Mouse (Mus musculus): ENCODE results near the gene Taf15. TPM values are rescaled to one million over a fixed set of nuclear protein-coding genes. Genes with fewer than 3 reads are reported as not detected.
"Not testable (repeated sequence)": the region's sequence is repeated elsewhere in the genome, so short reads cannot be mapped to it uniquely, and the experiment has no call there.

The Taf15 gene
- polyA plus RNA-seq, 1 experiment from 2014 or later, result 17.1 TPM

DNA sequence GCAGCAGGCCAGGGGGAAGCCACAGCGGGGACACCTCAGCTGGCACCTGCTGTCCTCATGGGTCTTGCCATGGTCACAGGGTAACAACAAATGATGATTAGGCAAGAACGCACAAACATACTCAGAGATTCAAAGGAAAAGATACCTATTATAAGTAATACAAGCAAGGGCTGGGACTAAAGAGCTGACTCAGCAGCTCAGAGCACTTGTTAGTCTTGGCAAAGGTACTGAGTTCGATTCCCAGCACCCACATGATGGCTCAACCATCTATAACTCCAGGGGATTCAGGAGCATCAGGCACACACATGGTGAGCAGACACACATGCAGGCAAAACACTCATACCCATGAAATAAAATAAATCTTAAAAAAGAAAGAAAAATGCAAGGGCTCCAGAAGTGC is 68.5 kb downstream of the Taf15 start:
- Histone ChIP-seq H3K27me3 (replicated peaks; ENCODE audit: control insufficient read depth, insufficient read depth, low read length) (no peaks in the 10 kb centered on the region), H3K9ac (replicated peaks; ENCODE audit: low read depth, low read length) (no peak overlapping the region), H3K36me3 (ENCODE audit: control insufficient read depth, insufficient read depth) (no peaks in the 10 kb centered on the region), H3K4me2 (ENCODE audit: low read length) (no peak overlapping the region), H3K9me3 (ENCODE audit: control insufficient read depth, low read length) (no peaks in the 10 kb centered on the region), H3K4me1 (replicated peaks; ENCODE audit: control insufficient read depth, insufficient read depth, low read length) (no peaks in the 10 kb centered on the region), H3K27ac (ENCODE audit: low read length) (no peak overlapping the region), H3K4me3 (replicated peaks; ENCODE audit: low read length) (no peak overlapping the region)
- WGBS, result 84% methylated on average over 3 of the region's 3 CpGs
- no peak for ATAC-seq

DNA sequence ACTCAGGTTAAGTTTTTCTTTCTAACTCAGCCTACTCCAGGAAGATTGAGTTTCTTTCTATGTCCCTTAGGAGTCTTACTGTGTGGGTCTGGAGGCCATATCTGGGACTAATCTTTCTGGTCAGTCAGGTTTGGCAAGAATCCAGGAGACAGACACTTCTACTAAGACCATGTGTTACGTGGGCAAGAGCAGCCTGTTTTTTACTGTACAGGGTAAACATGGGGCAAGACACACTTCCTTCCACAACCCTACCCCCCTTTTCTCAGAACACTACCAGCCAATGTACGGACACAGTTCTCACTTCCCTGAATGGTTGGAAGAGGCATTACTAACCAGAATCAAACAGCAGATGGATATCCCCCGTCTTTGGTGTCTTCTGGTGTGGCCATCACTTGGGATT is 71.3 kb downstream of the Taf15 start:
- no peak for ATAC-seq
- WGBS, result 71% methylated on average over 3 of the region's 3 CpGs
- H3K4me3 ChIP-seq (replicated peaks; ENCODE audit: low read length), result no peak overlapping the region

DNA sequence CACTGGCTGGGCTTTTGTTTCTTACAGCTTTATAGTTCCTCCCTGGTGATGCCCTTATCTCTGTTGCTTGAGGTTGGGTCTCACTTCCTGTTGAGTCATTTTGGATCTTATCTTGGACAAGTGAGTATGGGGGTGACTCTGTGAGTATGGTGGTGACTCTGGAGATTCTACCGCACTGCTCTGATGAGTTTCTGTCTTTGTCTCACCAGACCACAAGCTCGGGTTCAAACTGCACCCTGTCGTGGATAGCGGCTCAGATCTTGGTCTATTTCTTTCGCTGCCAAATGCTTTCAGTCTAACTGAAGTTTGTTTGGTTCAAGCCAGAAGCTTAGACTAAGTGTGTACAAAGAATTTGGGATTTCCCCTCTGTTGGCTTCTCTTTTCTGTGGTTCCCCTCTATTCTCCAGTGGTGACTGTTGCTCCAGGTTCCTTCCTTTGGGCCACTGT is 77.3 kb downstream of the Taf15 start:
- Histone ChIP-seq H3K4me3 (replicated peaks; ENCODE audit: low read length) (no peak overlapping the region), H3K27ac (ENCODE audit: low read length) (no peak overlapping the region), H3K9ac (replicated peaks; ENCODE audit: low read depth, low read length) (no peak overlapping the region), H3K36me3 (ENCODE audit: control insufficient read depth, insufficient read depth) (no peaks in the 10 kb centered on the region), H3K4me2 (ENCODE audit: low read length) (no peak overlapping the region), H3K27me3 (replicated peaks; ENCODE audit: control insufficient read depth, insufficient read depth, low read length) (no peaks in the 10 kb centered on the region), H3K4me1 (replicated peaks; ENCODE audit: control insufficient read depth, insufficient read depth, low read length) (no peaks in the 10 kb centered on the region), H3K9me3 (ENCODE audit: control insufficient read depth, low read length) (no peaks in the 10 kb centered on the region)
- 84% methylated on average over 5 of the region's 5 CpGs for whole genome bisulfite sequencing
- no peak for ATAC-seq

More for the DNA sequence above, 71.3 kb downstream of the Taf15 start:
- Histone ChIP-seq H3K27me3 (replicated peaks; ENCODE audit: control insufficient read depth, insufficient read depth, low read length) (no peaks in the 10 kb centered on the region), H3K9ac (replicated peaks; ENCODE audit: low read depth, low read length) (no peak overlapping the region), H3K27ac (ENCODE audit: low read length) (no peak overlapping the region), H3K4me1 (replicated peaks; ENCODE audit: control insufficient read depth, insufficient read depth, low read length) (no peaks in the 10 kb centered on the region), H3K36me3 (ENCODE audit: control insufficient read depth, insufficient read depth) (no peaks in the 10 kb centered on the region), H3K4me2 (ENCODE audit: low read length) (no peak overlapping the region), H3K9me3 (ENCODE audit: control insufficient read depth, low read length) (no peaks in the 10 kb centered on the region)

DNA sequence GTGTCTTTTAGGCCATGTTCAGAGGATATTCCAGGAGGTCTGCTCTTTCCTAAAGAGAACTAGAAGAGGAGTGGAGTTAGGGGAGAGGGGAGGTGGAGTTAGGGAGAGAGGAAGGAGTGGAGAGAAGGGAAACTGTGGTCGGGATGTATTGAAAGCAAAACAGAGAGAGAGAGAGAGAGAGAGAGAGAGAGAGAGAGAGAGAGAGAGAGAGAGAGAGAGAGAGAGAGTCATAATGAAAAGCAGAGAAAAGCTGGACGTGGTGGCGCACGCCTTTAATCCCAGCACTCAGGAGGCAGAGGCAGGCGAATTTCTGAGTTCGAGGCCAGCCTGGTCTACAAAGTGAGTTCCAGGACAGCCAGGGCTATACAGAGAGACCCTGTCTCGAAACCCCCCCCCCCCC is 78.2 kb downstream of the Taf15 start:
- H3K4me3 ChIP-seq (replicated peaks; ENCODE audit: low read length); H3K4me2 ChIP-seq (ENCODE audit: low read length); H3K9me3 ChIP-seq (ENCODE audit: control insufficient read depth, low read length); H3K9ac ChIP-seq (replicated peaks; ENCODE audit: low read depth, low read length); H3K27ac ChIP-seq (ENCODE audit: low read length); ATAC-seq; H3K36me3 ChIP-seq (ENCODE audit: control insufficient read depth, insufficient read depth); H3K4me1 ChIP-seq (replicated peaks; ENCODE audit: control insufficient read depth, insufficient read depth, low read length); H3K27me3 ChIP-seq (replicated peaks; ENCODE audit: control insufficient read depth, insufficient read depth, low read length): not testable (repeated sequence)
- WGBS, result 89% methylated on average over 7 of the region's 7 CpGs

DNA sequence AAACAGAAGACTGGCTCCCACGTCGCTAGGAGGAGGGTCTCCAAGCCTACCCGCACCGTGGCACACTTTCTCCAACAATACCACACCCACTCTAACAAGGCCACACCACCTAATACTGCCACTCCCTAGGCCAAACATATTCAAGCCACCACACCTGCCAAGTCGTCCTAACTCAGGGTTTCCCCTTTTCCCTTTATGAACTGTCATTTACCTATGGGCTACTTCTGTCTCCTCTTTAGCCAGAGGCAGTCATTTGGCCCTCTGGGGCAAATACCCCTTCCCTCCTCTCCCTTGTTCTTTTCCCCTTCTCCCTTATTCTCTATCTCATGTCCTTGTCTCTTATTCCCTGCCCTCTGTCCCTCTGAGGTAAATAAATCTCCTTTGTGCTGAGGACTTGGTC is 78.8 kb downstream of the Taf15 start:
- Histone ChIP-seq H3K27ac (ENCODE audit: low read length) (no peak overlapping the region), H3K4me3 (replicated peaks; ENCODE audit: low read length) (no peak overlapping the region), H3K4me1 (replicated peaks; ENCODE audit: control insufficient read depth, insufficient read depth, low read length) (peaks cover 3% of the 10 kb centered on the region; the same call in 1 of the 2 replicates), H3K9me3 (ENCODE audit: control insufficient read depth, low read length) (no peaks in the 10 kb centered on the region), H3K9ac (replicated peaks; ENCODE audit: low read depth, low read length) (no peak overlapping the region), H3K4me2 (ENCODE audit: low read length) (no peak overlapping the region), H3K36me3 (ENCODE audit: control insufficient read depth, insufficient read depth) (no peaks in the 10 kb centered on the region), H3K27me3 (replicated peaks; ENCODE audit: control insufficient read depth, insufficient read depth, low read length) (no peaks in the 10 kb centered on the region)
- no peak for ATAC-seq
- 83% methylated on average over 5 of the region's 5 CpGs for WGBS

Other genes starting within 250 kb of the Taf15 start
- gene Slfn14, start 186.4 kb upstream of the Taf15 start, polyA plus RNA-seq (2015; fragmentation: Nextera tagmentation; extraction: Ambion mirVana), result not detected in 2 replicates
- 122 and 125 TPM in 2 replicates for gene Ap2b1, start 174.1 kb upstream of the Taf15 start, polyA plus RNA-seq (2015; fragmentation: Nextera tagmentation; extraction: Ambion mirVana)
- gene Pex12, start 170.5 kb upstream of the Taf15 start, polyA plus RNA-seq (2015; fragmentation: Nextera tagmentation; extraction: Ambion mirVana), result 19.1 and 22.5 TPM in 2 replicates
- gene Rasl10b, start 63.9 kb upstream of the Taf15 start, polyA plus RNA-seq (2015; fragmentation: Nextera tagmentation; extraction: Ambion mirVana), result 24.7 and 31.4 TPM in 2 replicates
- gene Gas2l2, start 43.6 kb upstream of the Taf15 start, polyA plus RNA-seq (2015; fragmentation: Nextera tagmentation; extraction: Ambion mirVana), result 0.39 and 0.81 TPM in 2 replicates
- gene 1700020L24Rik, start 35.4 kb upstream of the Taf15 start, polyA plus RNA-seq (2015; fragmentation: Nextera tagmentation; extraction: Ambion mirVana), result 0.26 and 1.0 TPM in 2 replicates
- gene Mmp28, start 10.0 kb upstream of the Taf15 start, polyA plus RNA-seq (2015; fragmentation: Nextera tagmentation; extraction: Ambion mirVana), result 1.8 and 1.9 TPM in 2 replicates
- not detected in 2 replicates for gene Heatr9, start 49.1 kb downstream of the Taf15 start, polyA plus RNA-seq (2015; fragmentation: Nextera tagmentation; extraction: Ambion mirVana)
- gene Ccl5, start 57.4 kb downstream of the Taf15 start, polyA plus RNA-seq (2015; fragmentation: Nextera tagmentation; extraction: Ambion mirVana), result 0.60 TPM in 1 of 2 replicates, not detected in the other
- 1.9 TPM in 2 replicates for gene Ccl9, start 105.5 kb downstream of the Taf15 start, polyA plus RNA-seq (2015; fragmentation: Nextera tagmentation; extraction: Ambion mirVana)
- 1.9 and 2.4 TPM in 2 replicates for gene Ccl6, start 120.0 kb downstream of the Taf15 start, polyA plus RNA-seq (2015; fragmentation: Nextera tagmentation; extraction: Ambion mirVana)
- gene Rpl9-ps1, start 172.5 kb downstream of the Taf15 start, polyA plus RNA-seq (2015; fragmentation: Nextera tagmentation; extraction: Ambion mirVana), result not detected in 2 replicates
- gene Ccl3, start 176.3 kb downstream of the Taf15 start, polyA plus RNA-seq (2015; fragmentation: Nextera tagmentation; extraction: Ambion mirVana), result 0.67 and 1.8 TPM in 2 replicates
- gene Ccl4, start 189.5 kb downstream of the Taf15 start, polyA plus RNA-seq (2015; fragmentation: Nextera tagmentation; extraction: Ambion mirVana), result 0.93 TPM in 1 of 2 replicates, not detected in the other
- gene Wfdc17, start 230.9 kb downstream of the Taf15 start, polyA plus RNA-seq (2015; fragmentation: Nextera tagmentation; extraction: Ambion mirVana), result not detected in 2 replicates
- gene Wfdc18, start 235.9 kb downstream of the Taf15 start, polyA plus RNA-seq (2015; fragmentation: Nextera tagmentation; extraction: Ambion mirVana), result not detected in 2 replicates

Data from forebrain, embryonic 16.5 days (tissue).